Mouse (Mus musculus) liver, adult 2 months (tissue): ENCODE results near the gene Hnrnpc.

ENCODE experiments used
- CTCF ChIP-seq: fragments of 200-500 bp; IDR thresholded peaks from 2 replicates; pipeline ENCODE4 v1.5.1; 2011; ENCODE audit warnings: low read depth, low read length, control low read depth
- POLR2A ChIP-seq: fragments of 200-500 bp; IDR thresholded peaks from 2 replicates; pipeline ENCODE4 v1.6.1; 2011; ENCODE audit warnings: low read length, control low read depth; ENCODE audit not compliant: insufficient read depth; ENCODE audit errors: extremely low read depth

DNA sequence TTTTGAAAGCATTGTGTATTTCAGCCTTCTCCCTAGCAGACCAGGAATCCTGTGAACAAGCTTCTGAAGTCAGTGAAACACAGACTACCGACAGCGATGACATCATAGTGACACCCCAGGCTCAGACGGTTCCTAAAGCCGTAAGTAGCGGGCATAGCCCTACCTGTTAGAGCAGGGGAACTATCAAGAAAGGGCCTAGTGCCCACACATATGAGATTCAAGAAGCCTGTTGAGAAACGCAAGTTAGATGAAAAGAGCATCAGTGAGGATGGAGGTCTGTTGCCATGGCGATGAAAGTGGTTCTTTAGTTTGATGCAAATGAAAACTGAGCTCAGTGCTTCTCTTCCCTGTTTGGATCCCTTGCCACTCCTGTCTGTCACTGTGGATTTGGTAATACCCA, 48.4 kb upstream of the Hnrnpc start:
- TF ChIP-seq CTCF: no peak
- no peak for TF ChIP-seq POLR2A
